10 mouse cellular contexts compared by ENCODE assay signal in genomic region chr7:49415131-49415530, GRCm38 (mm10).
"Had no signal": no experiment of that assay in that cellular context is flagged by ENCODE, and none has a peak within 500 bp of the region (broad histone marks: within the 10 kb centered on the region; RNA-seq: fewer than 3 reads in every experiment).

No protein-coding gene starts in this region.

- ATAC-seq: midbrain, embryonic 16.5 days had no signal

- H3K27me3 ChIP-seq: limb, embryonic 13.5 days; midbrain, embryonic 12.5 days; neural tube, embryonic 15.5 days had no signal

- H3K9me3 ChIP-seq: limb, embryonic 13.5 days; midbrain, embryonic 12.5 days; neural tube, embryonic 15.5 days had no signal

- H3K4me3 ChIP-seq: limb, embryonic 13.5 days; midbrain, embryonic 12.5 days; neural tube, embryonic 15.5 days had no signal

- H3K27ac ChIP-seq: limb, embryonic 13.5 days; liver, embryonic 14.5 days; midbrain, embryonic 12.5 days; neural tube, embryonic 15.5 days had no signal

- H3K4me1 ChIP-seq: midbrain, embryonic 12.5 days had no signal

- H3K4me2 ChIP-seq: limb, embryonic 13.5 days; midbrain, embryonic 12.5 days; neural tube, embryonic 15.5 days had no signal

- DNase-seq: kidney, postnatal 14 days; layer of hippocampus, postnatal 36 days; lung, adult 18-20 months; right cerebral cortex, adult 18-20 months; right cerebral cortex, postnatal 25 days had no signal

- H3K9ac ChIP-seq: limb, embryonic 13.5 days; liver, embryonic 14.5 days; midbrain, embryonic 12.5 days; neural tube, embryonic 15.5 days had no signal

- H3K36me3 ChIP-seq: limb, embryonic 13.5 days had no signal
